Mouse (Mus musculus) heart, embryonic 13.5 days (tissue): ENCODE results near the gene Usp17lb. TPM values are rescaled to one million over a fixed set of nuclear protein-coding genes. Genes with fewer than 3 reads are reported as not detected.
"Not testable (repeated sequence)": the region's sequence is repeated elsewhere in the genome, so short reads cannot be mapped to it uniquely, and the experiment has no call there.

Experiments
- ATAC-seq: fragments of 200-750 bp; cut with Nextera tagmentation; 2 replicates; pipeline ENCODE4 v1.8.0; 2017; ENCODE audit warnings: moderate TSS enrichment; ENCODE audit not compliant: insufficient number of reproducible peaks, low FRiP score, low TSS enrichment; ENCODE audit errors: extremely low read depth
- H3K27ac ChIP-seq: fragments of 300-500 bp; sonication (generic); replicated peaks from 2 replicates; pipeline ENCODE4 v1.5.1; 2015; ENCODE audit warnings: moderate library complexity, mild to moderate bottlenecking, inconsistent platforms
- H3K27me3 ChIP-seq: fragments of 300-500 bp; sonication (generic); replicated peaks from 2 replicates; pipeline ENCODE4 v1.6.1; 2015; ENCODE audit warnings: mild to moderate bottlenecking, inconsistent platforms
- H3K36me3 ChIP-seq: fragments of 300-500 bp; sonication (generic); 2 replicates; pipeline ENCODE4 v1.6.1; 2015; ENCODE audit warnings: mild to moderate bottlenecking, inconsistent platforms
- H3K4me1 ChIP-seq: fragments of 300-500 bp; sonication (generic); 2 replicates; pipeline ENCODE4 v1.6.1; 2015; ENCODE audit warnings: inconsistent platforms
- H3K4me2 ChIP-seq: fragments of 300-500 bp; sonication (generic); 2 replicates; pipeline ENCODE4 v1.6.1; 2015; ENCODE audit warnings: inconsistent platforms, mild to moderate bottlenecking, moderate library complexity
- H3K4me3 ChIP-seq: fragments of 300-500 bp; sonication (generic); 2 replicates; pipeline ENCODE4 v1.5.1; 2015; ENCODE audit warnings: moderate library complexity, mild to moderate bottlenecking, inconsistent platforms
- H3K9ac ChIP-seq: fragments of 300-500 bp; sonication (generic); 2 replicates; pipeline ENCODE4 v1.6.1; 2015; ENCODE audit warnings: inconsistent platforms, mild to moderate bottlenecking, moderate library complexity
- H3K9me3 ChIP-seq: fragments of 300-500 bp; sonication (generic); 2 replicates; pipeline ENCODE4 v1.6.1; 2016; ENCODE audit warnings: inconsistent platforms
- WGBS: fragments of 180-500 bp; shearing (Covaris S2); methylation state at CpG from one replicate; pipeline ENCODE4 v1.1.7; 2015; ENCODE audit warnings: mixed read lengths; 5-methylcytosine and 5-hydroxymethylcytosine counted together
- polyA plus RNA-seq: library from polyadenylated mRNA; unstranded; fragments of >200 nt; fragmentation: Nextera tagmentation; extraction: Ambion mirVana; gene quantifications from 2 replicates; pipeline ENCODE4 v1.2.1, GENCODE M21; 2015

Usp17lb gene
- not detected in 2 replicates for polyA plus RNA-seq

- no peaks in the 10 kb centered on the region for H3K4me1 ChIP-seq
- peaks cover 4% of the 10 kb centered on the region; the same call in 1 of the 2 replicates for H3K9me3 ChIP-seq
- ATAC-seq: no peak
- H3K9ac ChIP-seq: no peak within 1 kb of the TSS
- H3K36me3 ChIP-seq: no peaks in the 10 kb centered on the region
- H3K4me3 ChIP-seq: no peak within 1 kb of the TSS
- no peak within 1 kb of the TSS for H3K4me2 ChIP-seq
- H3K27ac ChIP-seq: no peak within 1 kb of the TSS
- H3K27me3 ChIP-seq: no peaks in the 10 kb centered on the region
- WGBS: 68% methylated on average over 1 of the region's 1 CpGs
Measured at GRCm38 (mm10) chr7:104842503-104842902, at the start of gene Usp17lb. Gene Usp17lb, minus strand, starts transcription at chr7:104842603.

GRCm38 (mm10) chr7:104877731-104878130 lies 35.3 kb upstream of the Usp17lb start, which contains the start of gene Olfr665:
Gene Olfr665, plus strand, starts transcription at chr7:104878031.
- Histone ChIP-seq H3K9ac (no peak within 1 kb of the TSS), H3K4me1 (no peaks in the 10 kb centered on the region), H3K27me3 (no peaks in the 10 kb centered on the region), H3K4me3 (no peak within 1 kb of the TSS), H3K9me3 (no peaks in the 10 kb centered on the region), H3K4me2 (no peak within 1 kb of the TSS), H3K27ac (no peak within 1 kb of the TSS), H3K36me3 (no peaks in the 10 kb centered on the region)
- WGBS: 39% methylated on average over 1 of the region's 1 CpGs
- no peak for ATAC-seq

DNA sequence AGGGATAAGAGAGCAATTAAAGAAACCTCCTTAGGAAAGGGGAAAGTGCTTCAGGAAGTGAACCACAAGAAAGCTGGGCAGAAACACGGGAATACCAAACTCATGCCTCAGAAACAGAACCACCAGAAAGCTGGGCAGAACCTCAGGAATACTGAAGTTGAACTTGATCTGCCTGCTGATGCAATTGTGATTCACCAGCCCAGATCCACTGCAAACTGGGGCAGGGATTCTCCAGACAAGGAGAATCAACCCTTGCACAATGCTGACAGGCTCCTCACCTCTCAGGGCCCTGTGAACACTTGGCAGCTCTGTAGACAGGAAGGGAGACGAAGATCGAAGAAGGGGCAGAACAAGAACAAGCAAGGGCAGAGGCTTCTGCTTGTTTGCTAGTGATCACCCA lies 19.0 kb upstream of the Usp17lb start:
- H3K9ac ChIP-seq: no peak overlapping the region
- no peaks in the 10 kb centered on the region for H3K36me3 ChIP-seq
- no peaks in the 10 kb centered on the region for H3K27me3 ChIP-seq
- H3K4me2 ChIP-seq: no peak overlapping the region
- H3K4me3 ChIP-seq: no peak overlapping the region
- ATAC-seq: no peak
- no peak overlapping the region for H3K27ac ChIP-seq
- no peaks in the 10 kb centered on the region for H3K9me3 ChIP-seq
- 73% methylated on average over 3 of the region's 3 CpGs for WGBS
- H3K4me1 ChIP-seq: no peaks in the 10 kb centered on the region

GRCm38 (mm10) chr7:104857683-104858082 lies 15.3 kb upstream of the Usp17lb start:
- Histone ChIP-seq H3K4me3 (no peak overlapping the region), H3K4me1 (no peaks in the 10 kb centered on the region), H3K36me3 (no peaks in the 10 kb centered on the region), H3K27me3 (no peaks in the 10 kb centered on the region), H3K9ac (no peak overlapping the region), H3K9me3 (no peaks in the 10 kb centered on the region), H3K4me2 (no peak overlapping the region), H3K27ac (no peak overlapping the region)
- ATAC-seq: no peak
- WGBS: 61% methylated on average over 1 of the region's 1 CpGs

GRCm38 (mm10) chr7:104856709-104857108 lies 14.3 kb upstream of the Usp17lb start, which contains the start of gene Usp17la:
Gene Usp17la, plus strand, starts transcription at chr7:104857009.
- not testable (repeated sequence) for H3K4me1 ChIP-seq, H3K27me3 ChIP-seq, H3K4me3 ChIP-seq, ATAC-seq, H3K36me3 ChIP-seq, H3K27ac ChIP-seq, H3K9ac ChIP-seq, H3K9me3 ChIP-seq, H3K4me2 ChIP-seq
- 62% methylated on average over 2 of the region's 2 CpGs for WGBS

DNA sequence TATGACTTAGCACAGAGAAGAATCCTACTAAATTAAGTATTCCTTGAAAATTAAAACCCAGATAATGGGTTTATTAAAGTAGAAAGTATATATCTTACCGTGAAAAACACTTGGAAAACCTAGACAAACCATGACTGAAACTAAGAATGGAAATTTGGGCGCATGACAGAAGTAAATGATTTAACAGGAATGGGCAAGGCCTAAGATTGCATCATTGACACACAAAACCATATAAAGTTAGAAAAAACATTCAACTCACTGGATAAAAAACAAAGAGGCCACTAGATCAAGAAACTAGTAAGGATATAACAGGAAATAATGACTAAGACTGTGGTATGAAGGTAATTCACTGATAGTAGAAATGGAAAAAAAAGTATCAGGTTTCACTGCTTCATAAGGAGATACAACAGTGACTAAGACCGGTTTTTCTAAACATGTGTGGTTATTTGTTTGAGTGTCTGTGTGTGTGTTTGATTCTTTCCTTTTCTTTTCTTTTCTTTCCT lies 12.9 kb upstream of the Usp17lb start:
- Histone ChIP-seq H3K4me1 (no peaks in the 10 kb centered on the region), H3K4me3 (no peak overlapping the region)

DNA sequence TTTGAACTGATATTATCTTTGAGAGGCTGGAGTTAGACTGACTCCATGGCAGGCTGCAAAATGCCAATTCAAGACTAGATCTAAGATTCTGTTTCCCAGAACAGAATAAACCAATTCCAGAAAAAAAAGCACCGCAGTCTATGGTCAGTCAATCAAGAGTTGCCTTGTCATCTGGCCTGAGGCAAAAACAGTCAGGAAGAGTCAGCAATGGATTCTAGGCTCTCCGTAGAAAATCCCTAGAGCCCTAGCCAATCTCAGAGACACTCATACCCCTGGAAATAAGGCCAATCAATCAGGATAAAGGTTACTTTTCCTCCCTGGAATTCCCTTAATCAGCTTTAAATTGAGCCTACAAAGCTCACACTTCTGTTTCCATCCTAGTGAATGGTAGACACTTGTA lies 9.1 kb upstream of the Usp17lb start:
- not testable (repeated sequence) for H3K9me3 ChIP-seq, H3K36me3 ChIP-seq, H3K27me3 ChIP-seq, H3K9ac ChIP-seq, H3K27ac ChIP-seq, ATAC-seq, H3K4me2 ChIP-seq, H3K4me3 ChIP-seq, H3K4me1 ChIP-seq
- 78% methylated on average over 2 of the region's 2 CpGs for WGBS

More for the DNA sequence above, 12.9 kb upstream of the Usp17lb start:
- H3K27me3 ChIP-seq: no peaks in the 10 kb centered on the region
- ATAC-seq: no peak
- no peaks in the 10 kb centered on the region for H3K9me3 ChIP-seq
- H3K36me3 ChIP-seq: no peaks in the 10 kb centered on the region
- H3K4me2 ChIP-seq: no peak overlapping the region
- no peak overlapping the region for H3K9ac ChIP-seq
- no peak overlapping the region for H3K27ac ChIP-seq
- WGBS: 72% methylated on average over 3 of the region's 3 CpGs

DNA sequence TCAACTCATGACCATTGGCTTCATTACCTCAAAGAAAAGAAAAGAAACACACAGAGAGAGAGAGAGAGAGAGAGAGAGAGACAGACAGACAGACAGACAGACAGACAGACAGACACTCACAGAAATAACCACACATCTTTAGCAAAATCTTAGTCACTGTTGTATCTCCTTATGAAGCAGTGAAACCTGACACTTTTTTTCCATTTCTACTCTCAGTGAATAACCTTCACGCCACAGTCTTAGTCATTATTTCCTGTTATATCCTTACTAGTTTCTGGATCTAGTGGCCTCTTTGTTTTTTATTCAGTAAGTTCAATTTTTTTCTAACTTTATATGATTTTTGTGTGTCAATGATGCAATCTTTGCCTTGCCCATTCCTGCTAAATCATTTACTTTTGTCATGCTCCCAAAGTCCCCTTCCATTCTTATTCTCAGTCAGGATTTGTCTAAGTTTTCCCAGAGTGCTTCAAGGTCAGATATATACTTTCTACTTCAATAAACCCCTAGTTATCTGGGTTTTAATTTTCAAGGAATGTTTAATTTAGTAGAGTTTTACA lies 1.4 kb upstream of the Usp17lb start:
- H3K4me2 ChIP-seq: no peak overlapping the region
- no peaks in the 10 kb centered on the region for H3K36me3 ChIP-seq
- H3K27me3 ChIP-seq: no peaks in the 10 kb centered on the region
- no peak for ATAC-seq
- no peak overlapping the region for H3K27ac ChIP-seq
- H3K9me3 ChIP-seq: peaks cover 4% of the 10 kb centered on the region; the same call in 1 of the 2 replicates
- no peak overlapping the region for H3K9ac ChIP-seq
- WGBS: 65% methylated on average over 1 of the region's 1 CpGs
- H3K4me3 ChIP-seq: no peak overlapping the region
- H3K4me1 ChIP-seq: no peaks in the 10 kb centered on the region

GRCm38 (mm10) chr7:104810335-104810734 lies 32.1 kb downstream of the Usp17lb start:
- H3K9ac ChIP-seq, H3K4me1 ChIP-seq, H3K4me3 ChIP-seq, ATAC-seq, H3K9me3 ChIP-seq, H3K36me3 ChIP-seq, H3K27me3 ChIP-seq, H3K27ac ChIP-seq, H3K4me2 ChIP-seq: not testable (repeated sequence)
- WGBS: 71% methylated on average over 8 of the region's 8 CpGs

- Histone ChIP-seq H3K4me3 (no peak overlapping the region), H3K27ac (no peak overlapping the region), H3K27me3 (no peaks in the 10 kb centered on the region), H3K36me3 (no peaks in the 10 kb centered on the region), H3K9ac (no peak overlapping the region), H3K4me1 (no peaks in the 10 kb centered on the region), H3K4me2 (no peak overlapping the region), H3K9me3 (no peaks in the 10 kb centered on the region)
- WGBS: 46% methylated on average over 1 of the region's 1 CpGs
- ATAC-seq: no peak
Measured at GRCm38 (mm10) chr7:104790796-104791195, 51.6 kb downstream of the Usp17lb start.
